Mouse (Mus musculus) liver, embryonic 13.5 days (tissue): ENCODE data around the gene Ispd. TPM values are rescaled to one million over a fixed set of nuclear protein-coding genes. Genes with fewer than 3 reads are reported as not detected.

Experiments
- ATAC-seq: fragments of 200-750 bp; cut with Nextera tagmentation; 2 replicates; pipeline ENCODE4 v1.8.0; 2017; ENCODE audit warnings: low read depth, mild to moderate bottlenecking, moderate number of reproducible peaks, moderate library complexity
- DNase-seq: peaks from one replicate; pipeline ENCODE4 v3.0.0; 2022
- H3K27ac ChIP-seq: fragments of 300-500 bp; sonication (generic); 2 replicates; pipeline ENCODE4 v1.5.1; 2015; ENCODE audit warnings: moderate library complexity, mild to moderate bottlenecking, inconsistent platforms
- H3K27me3 ChIP-seq: fragments of 300-500 bp; sonication (generic); 2 replicates; pipeline ENCODE4 v1.6.1; 2015; ENCODE audit warnings: mild to moderate bottlenecking, inconsistent platforms
- H3K36me3 ChIP-seq: fragments of 300-500 bp; sonication (generic); 2 replicates; pipeline ENCODE4 v1.6.1; 2015; ENCODE audit warnings: mild to moderate bottlenecking, inconsistent platforms
- H3K4me1 ChIP-seq: fragments of 300-500 bp; sonication (generic); replicated peaks from 2 replicates; pipeline ENCODE4 v1.6.1; 2015; ENCODE audit warnings: inconsistent platforms
- H3K4me2 ChIP-seq: fragments of 300-500 bp; sonication (generic); 2 replicates; pipeline ENCODE4 v1.6.1; 2015; ENCODE audit warnings: inconsistent platforms, mild to moderate bottlenecking, moderate library complexity
- H3K4me3 ChIP-seq: fragments of 300-500 bp; sonication (generic); replicated peaks from 2 replicates; pipeline ENCODE4 v1.5.1; 2015; ENCODE audit warnings: mild to moderate bottlenecking, inconsistent platforms
- H3K9ac ChIP-seq: fragments of 300-500 bp; sonication (generic); 2 replicates; pipeline ENCODE4 v1.6.1; 2015; ENCODE audit warnings: mild to moderate bottlenecking, inconsistent platforms
- H3K9me3 ChIP-seq: fragments of 300-500 bp; sonication (generic); replicated peaks from 2 replicates; pipeline ENCODE4 v1.6.1; 2016; ENCODE audit warnings: inconsistent platforms
- WGBS: fragments of 180-500 bp; shearing (Covaris S2); methylation state at CpG from one replicate; pipeline ENCODE4 v1.1.7; 2015; ENCODE audit not compliant: insufficient replicate concordance; 5-methylcytosine and 5-hydroxymethylcytosine counted together
- polyA plus RNA-seq: library from polyadenylated mRNA; unstranded; fragments of >200 nt; fragmentation: Nextera tagmentation; extraction: Ambion mirVana; gene quantifications from 2 replicates; pipeline ENCODE4 v1.2.1, GENCODE M21; 2015

Gene Ispd
- polyA plus RNA-seq, 1 experiment from 2014 or later: 2.0 TPM

DNA sequence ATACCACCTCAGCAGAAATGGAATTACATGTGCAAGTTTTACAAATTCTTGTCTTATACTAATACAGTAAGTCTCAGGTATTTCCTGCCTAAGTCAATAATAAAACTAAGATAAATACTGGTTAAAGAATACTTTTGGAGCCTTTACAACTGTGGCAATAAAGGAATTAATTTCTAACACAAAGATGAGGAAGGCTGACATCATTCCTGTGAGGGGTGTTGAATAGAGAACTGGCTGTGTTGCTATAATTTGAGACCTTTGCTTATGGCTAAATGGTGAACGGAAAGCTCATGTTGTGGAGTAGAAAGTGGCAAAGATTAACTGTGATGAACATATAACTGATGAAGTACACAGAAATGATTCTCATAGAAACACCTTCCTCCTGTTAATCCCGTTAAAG lies 149.7 kb downstream of the Ispd start:
- peaks cover 15% of the 10 kb centered on the region; the same call in 1 of the 2 replicates for H3K4me1 ChIP-seq
- H3K36me3 ChIP-seq: no peaks in the 10 kb centered on the region
- WGBS: 79% methylated on average over 2 of the region's 2 CpGs
- no peak overlapping the region for H3K9ac ChIP-seq
- no peak overlapping the region for H3K27ac ChIP-seq
- H3K9me3 ChIP-seq: no peaks in the 10 kb centered on the region
- ATAC-seq (no peak), DNase-seq (no peak)
- H3K4me2 ChIP-seq: no peak overlapping the region
- H3K27me3 ChIP-seq: no peaks in the 10 kb centered on the region
- no peak overlapping the region for H3K4me3 ChIP-seq

DNA sequence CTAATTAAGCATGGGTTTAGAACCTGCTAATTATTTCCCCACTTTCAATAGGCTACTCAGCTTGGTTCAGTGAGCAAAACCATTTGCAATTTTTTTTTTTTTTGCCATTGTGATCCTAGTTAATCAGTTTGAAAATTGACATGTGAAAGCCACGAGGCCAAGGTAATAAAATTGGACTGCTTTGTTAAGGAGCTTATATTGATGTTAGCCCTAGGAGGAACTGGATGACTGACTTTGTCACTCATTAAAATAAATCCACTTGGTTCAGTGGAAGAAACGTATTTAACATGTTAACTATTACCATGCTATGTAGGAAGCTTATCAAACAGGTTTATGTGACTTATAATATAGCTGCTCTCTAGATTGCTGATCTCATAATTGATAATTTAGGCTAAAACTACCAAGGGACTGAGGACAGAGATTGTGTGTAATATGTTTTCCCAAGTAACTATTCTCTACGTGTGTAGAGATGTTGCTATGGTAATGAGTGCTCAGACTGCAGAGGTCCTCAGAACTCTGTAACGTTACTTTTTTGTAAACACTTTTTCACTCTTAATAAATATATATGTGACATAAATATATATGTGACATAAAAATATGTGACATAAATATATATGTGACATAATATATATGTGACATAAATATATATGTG lies 150.3 kb downstream of the Ispd start:
- H3K27ac ChIP-seq: no peak overlapping the region
- H3K4me1 ChIP-seq: peaks cover 15% of the 10 kb centered on the region; the same call in 1 of the 2 replicates
- no peaks in the 10 kb centered on the region for H3K9me3 ChIP-seq
- no peak overlapping the region for H3K9ac ChIP-seq
- no peaks in the 10 kb centered on the region for H3K36me3 ChIP-seq
- no peak overlapping the region for H3K4me3 ChIP-seq
- no peaks in the 10 kb centered on the region for H3K27me3 ChIP-seq
- WGBS: 73% methylated on average over 4 of the region's 4 CpGs
- H3K4me2 ChIP-seq: no peak overlapping the region
- DNase-seq (no peak), ATAC-seq (no peak)

DNA sequence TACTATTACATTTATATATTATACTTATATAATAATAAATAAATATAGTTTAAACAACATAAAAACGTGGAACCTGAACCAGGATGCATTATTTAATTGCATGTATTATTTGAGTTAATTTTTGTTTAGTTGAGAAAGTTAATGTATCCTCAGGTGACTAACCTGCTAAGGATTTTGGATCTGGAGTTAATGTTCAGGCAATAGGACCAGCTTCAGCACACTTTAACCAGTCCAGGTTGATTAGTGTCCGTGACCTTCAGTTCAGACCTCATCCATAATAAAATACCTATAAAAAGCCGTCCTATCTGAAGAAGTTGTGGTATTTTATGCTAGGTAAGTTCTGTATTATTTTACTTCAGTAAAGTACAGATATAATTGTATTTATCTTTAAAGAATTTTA lies 151.3 kb downstream of the Ispd start:
- Histone ChIP-seq H3K4me1 (peaks cover 15% of the 10 kb centered on the region; the same call in 1 of the 2 replicates), H3K9me3 (no peaks in the 10 kb centered on the region), H3K4me2 (no peak overlapping the region), H3K36me3 (no peaks in the 10 kb centered on the region), H3K4me3 (no peak overlapping the region), H3K27me3 (no peaks in the 10 kb centered on the region), H3K9ac (no peak overlapping the region), H3K27ac (no peak overlapping the region)
- 67% methylated on average over 3 of the region's 3 CpGs for WGBS
- ATAC-seq: no peak
- no peak for DNase-seq

DNA sequence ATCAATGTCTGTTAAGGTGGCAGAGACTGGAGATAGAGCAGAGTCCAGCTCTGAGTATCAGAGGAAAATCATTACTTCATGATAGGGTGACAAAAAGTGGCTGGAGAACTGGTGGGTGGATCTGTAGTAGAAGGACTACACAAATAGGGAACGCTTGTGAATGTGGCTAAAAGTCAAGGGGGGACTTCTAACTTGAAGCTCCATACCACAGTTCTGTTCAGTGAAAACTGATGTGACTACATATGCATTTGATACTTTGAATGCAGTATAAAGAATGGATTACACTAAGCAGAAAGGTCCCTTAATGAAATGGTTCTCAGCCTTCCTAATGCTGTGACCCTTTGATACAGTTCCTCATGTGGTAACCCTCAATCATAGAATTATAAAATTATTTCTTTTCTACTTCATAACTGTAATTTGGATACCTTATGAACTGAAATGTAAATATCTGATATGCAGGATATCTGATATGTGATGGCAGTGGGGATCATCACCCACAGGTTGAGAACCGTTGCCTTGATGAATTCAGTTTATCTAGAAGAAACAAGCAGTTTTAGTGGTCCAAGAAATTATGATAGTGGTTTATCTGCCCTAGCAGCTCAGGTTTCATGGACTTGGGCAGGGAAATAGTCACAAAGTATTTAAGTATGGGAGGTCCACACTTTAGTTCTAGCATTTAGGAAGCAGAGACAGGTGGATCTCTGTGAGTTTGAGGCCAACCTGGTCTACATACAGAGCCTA lies 152.1 kb downstream of the Ispd start:
- Histone ChIP-seq H3K4me3 (no peak overlapping the region), H3K4me1 (peaks cover 15% of the 10 kb centered on the region; the same call in 1 of the 2 replicates), H3K4me2 (no peak overlapping the region), H3K9me3 (no peaks in the 10 kb centered on the region), H3K27ac (no peak overlapping the region), H3K36me3 (no peaks in the 10 kb centered on the region), H3K27me3 (no peaks in the 10 kb centered on the region), H3K9ac (no peak overlapping the region)
- 27% methylated on average over 2 of the region's 2 CpGs for WGBS
- DNase-seq (no peak), ATAC-seq (peak; percentile 47; the same call in 1 of the 2 replicates)

DNA sequence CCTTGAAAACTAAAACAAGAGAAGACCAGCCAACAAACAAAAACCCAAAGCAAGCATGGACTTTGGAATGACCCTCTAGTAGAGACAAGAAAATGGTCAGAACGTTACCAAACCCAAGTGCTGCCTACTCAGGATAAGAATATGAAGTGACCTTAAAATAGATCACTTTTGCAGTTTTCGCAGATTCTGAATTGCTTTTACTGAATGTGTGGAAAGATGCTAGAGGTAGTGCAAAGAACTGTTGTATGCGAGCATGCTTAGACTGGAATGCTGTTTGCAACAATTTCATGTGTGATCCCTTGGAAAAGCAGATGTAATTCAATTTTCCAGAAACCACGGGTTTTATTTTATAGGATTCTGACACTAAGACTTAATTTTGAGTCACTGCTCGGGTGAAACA lies 153.3 kb downstream of the Ispd start:
- no peak overlapping the region for H3K4me3 ChIP-seq
- no peak overlapping the region for H3K4me2 ChIP-seq
- ATAC-seq (no peak), DNase-seq (no peak)
- 65% methylated on average over 5 of the region's 5 CpGs for WGBS
- H3K36me3 ChIP-seq: no peaks in the 10 kb centered on the region
- H3K9ac ChIP-seq: no peak overlapping the region
- no peak overlapping the region for H3K27ac ChIP-seq
- H3K9me3 ChIP-seq: no peaks in the 10 kb centered on the region
- H3K27me3 ChIP-seq: no peaks in the 10 kb centered on the region
- H3K4me1 ChIP-seq: peaks cover 15% of the 10 kb centered on the region; the same call in 1 of the 2 replicates

DNA sequence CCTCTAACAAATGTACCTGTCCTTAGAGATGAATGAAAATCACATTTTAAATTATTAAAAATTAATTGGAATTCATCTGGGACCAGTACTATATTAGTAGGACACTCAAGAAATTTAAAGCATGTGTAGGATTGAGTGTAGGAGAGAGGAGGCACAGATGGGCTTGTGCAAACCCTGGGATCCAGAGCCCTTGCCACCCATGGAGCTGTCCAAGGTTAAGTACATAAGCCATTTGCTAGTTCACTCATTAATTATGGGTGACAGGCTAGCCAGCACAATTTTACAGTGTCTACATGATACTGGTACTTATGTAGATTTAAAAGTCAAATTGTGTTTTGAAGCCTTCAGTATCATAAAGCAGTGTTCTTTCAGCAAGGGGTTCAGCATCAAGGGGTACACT lies 164.1 kb downstream of the Ispd start:
- Histone ChIP-seq H3K4me2 (no peak overlapping the region), H3K36me3 (no peaks in the 10 kb centered on the region), H3K9ac (no peak overlapping the region), H3K9me3 (no peaks in the 10 kb centered on the region), H3K27me3 (no peaks in the 10 kb centered on the region), H3K27ac (no peak overlapping the region), H3K4me3 (no peak overlapping the region), H3K4me1 (no peaks in the 10 kb centered on the region)
- ATAC-seq: no peak
- no peak for DNase-seq

DNA sequence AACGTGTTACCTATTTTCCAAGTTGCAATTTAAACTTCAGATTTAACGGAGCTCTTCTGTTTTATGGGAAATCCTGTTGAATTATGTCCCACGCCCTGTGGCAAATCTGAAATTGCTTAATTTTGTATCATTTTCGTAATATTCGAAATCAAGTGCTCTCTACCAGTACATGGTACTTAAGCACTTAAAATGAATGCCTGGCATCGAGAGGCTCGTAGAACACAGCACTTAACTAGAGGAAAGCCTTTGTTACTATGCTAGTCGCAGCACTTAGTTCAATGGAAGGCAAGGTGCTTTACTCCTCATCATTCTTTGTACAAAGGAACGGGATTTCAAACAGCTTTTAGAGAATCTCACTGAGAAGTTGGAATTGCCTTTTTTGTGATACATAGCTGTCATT lies 168.2 kb downstream of the Ispd start:
- Histone ChIP-seq H3K27ac (no peak overlapping the region), H3K9ac (no peak overlapping the region), H3K4me2 (no peak overlapping the region), H3K27me3 (no peaks in the 10 kb centered on the region), H3K36me3 (no peaks in the 10 kb centered on the region), H3K4me1 (no peaks in the 10 kb centered on the region), H3K4me3 (no peak overlapping the region), H3K9me3 (no peaks in the 10 kb centered on the region)
- 75% methylated on average over 9 of the region's 9 CpGs for WGBS
- no peak for DNase-seq
- no peak for ATAC-seq

DNA sequence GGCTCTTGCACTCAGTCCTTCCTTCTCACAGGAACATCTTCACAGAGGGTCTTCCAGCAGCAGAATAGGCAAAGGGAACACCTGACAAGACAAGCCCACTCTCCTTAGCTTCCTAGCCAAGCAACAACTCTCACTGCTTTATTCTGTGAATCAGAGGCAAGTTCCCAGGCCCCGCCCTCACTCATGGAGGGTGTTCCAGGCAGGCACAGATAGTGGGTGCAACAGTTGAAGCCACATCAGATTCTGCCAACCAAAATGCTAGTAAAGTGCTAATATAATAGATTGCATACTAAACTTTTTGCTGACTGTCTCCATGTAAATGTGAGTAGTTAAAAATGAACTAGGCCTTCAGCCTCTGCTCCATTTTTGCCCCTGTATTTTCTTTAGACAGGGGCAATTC lies 173.4 kb downstream of the Ispd start:
- H3K4me3 ChIP-seq: no peak overlapping the region
- no peaks in the 10 kb centered on the region for H3K4me1 ChIP-seq
- no peaks in the 10 kb centered on the region for H3K27me3 ChIP-seq
- DNase-seq (no peak), ATAC-seq (no peak; the same call in 1 of the 2 replicates)
- WGBS: 48% methylated on average over 1 of the region's 1 CpGs
- H3K36me3 ChIP-seq: no peaks in the 10 kb centered on the region
- no peak overlapping the region for H3K4me2 ChIP-seq
- no peak overlapping the region for H3K9ac ChIP-seq
- no peak overlapping the region for H3K27ac ChIP-seq
- no peaks in the 10 kb centered on the region for H3K9me3 ChIP-seq

DNA sequence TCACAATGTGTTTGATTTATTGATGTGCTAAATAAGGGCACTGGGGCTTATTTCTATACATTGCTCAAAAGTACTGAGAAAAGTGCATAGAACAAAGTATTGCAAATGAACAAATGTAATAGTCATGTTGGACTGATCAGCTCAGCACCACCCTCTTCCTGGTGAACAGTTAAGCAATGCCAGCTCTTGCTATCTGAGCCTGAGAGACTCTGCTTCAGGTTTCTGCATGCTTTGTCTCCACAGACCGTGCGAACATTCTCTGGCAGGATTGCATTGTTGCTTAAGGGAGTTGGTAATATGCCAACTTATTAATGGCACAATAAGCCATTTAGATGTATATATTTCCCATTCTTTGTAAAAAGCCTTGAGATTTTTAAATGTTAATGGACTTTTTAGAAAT lies 182.9 kb downstream of the Ispd start:
- no peak overlapping the region for H3K9ac ChIP-seq
- no peaks in the 10 kb centered on the region for H3K36me3 ChIP-seq
- DNase-seq: no peak
- H3K27ac ChIP-seq: no peak overlapping the region
- ATAC-seq: no peak
- H3K27me3 ChIP-seq: no peaks in the 10 kb centered on the region
- H3K9me3 ChIP-seq: no peaks in the 10 kb centered on the region
- no peak overlapping the region for H3K4me3 ChIP-seq
- no peaks in the 10 kb centered on the region for H3K4me1 ChIP-seq
- 79% methylated on average over 2 of the region's 2 CpGs for WGBS
- no peak overlapping the region for H3K4me2 ChIP-seq

DNA sequence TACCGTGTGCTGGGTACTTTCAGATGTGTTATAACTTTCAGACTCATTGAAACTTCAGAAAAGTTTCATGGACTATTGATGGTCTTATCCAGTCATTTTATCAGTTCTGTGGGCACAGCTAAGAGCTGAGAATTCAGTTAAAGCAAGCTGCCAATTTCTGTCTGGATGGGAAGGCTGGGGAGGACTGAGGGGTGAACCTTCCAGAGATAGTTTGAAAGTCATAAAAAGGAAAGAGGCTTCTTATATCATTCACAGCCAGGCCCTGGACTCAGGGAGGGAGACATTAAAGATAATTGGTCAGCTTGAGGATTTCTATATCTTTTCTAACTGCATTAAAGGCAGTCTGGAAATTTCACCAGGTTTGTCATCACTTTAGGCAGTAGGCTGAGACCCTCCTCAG lies 185.7 kb downstream of the Ispd start:
- no peaks in the 10 kb centered on the region for H3K27me3 ChIP-seq
- H3K36me3 ChIP-seq: no peaks in the 10 kb centered on the region
- WGBS: 64% methylated on average over 1 of the region's 1 CpGs
- no peaks in the 10 kb centered on the region for H3K4me1 ChIP-seq
- no peak overlapping the region for H3K9ac ChIP-seq
- no peak overlapping the region for H3K4me2 ChIP-seq
- ATAC-seq (no peak), DNase-seq (no peak)
- H3K27ac ChIP-seq: no peak overlapping the region
- no peak overlapping the region for H3K4me3 ChIP-seq
- H3K9me3 ChIP-seq: no peaks in the 10 kb centered on the region

DNA sequence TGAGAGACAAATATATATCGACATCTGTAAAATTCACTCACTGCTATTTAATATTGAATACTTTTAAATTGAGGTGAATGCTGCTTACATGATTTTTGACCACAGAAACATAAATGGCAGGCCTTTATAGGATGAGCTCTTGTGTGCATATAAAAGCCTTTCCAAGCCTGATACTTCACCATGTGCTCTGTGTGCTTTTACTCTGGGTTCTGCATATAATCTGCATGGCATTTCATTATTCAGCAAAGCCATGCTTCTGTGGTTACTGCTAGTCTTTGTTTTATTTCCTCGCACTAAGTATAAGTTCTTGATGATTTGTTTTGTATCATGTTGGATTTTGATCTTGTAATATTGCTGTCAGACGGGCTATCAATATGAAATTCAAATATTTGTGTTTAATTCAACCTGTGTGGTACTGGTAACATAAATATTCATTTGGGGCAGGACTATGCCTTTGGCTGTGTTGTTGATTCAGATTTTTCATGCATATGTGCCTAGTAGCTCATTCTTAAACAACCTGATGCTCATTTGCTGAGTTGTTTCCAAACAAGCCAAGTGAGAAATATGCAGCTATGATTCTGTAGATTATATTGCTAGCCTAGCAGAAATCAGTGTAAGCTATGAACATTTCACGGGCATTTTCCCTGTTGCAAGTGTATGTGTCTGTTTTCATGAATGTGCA lies 189.3 kb downstream of the Ispd start:
- Histone ChIP-seq H3K4me3 (no peak overlapping the region), H3K27ac (no peak overlapping the region), H3K36me3 (no peaks in the 10 kb centered on the region), H3K4me2 (no peak overlapping the region), H3K27me3 (no peaks in the 10 kb centered on the region), H3K4me1 (no peaks in the 10 kb centered on the region), H3K9me3 (no peaks in the 10 kb centered on the region), H3K9ac (no peak overlapping the region)
- no peak for DNase-seq
- ATAC-seq: no peak
- WGBS: 65% methylated on average over 4 of the region's 4 CpGs
